Mouse (Mus musculus) left cerebral cortex, postnatal 14 days (tissue): ENCODE measurements around the gene Kcnma1. TPM values are rescaled to one million over a fixed set of nuclear protein-coding genes. Genes with fewer than 3 reads are reported as not detected.

Experiments used
- DNase-seq, 2 experiments: peaks; one replicate each; pipeline ENCODE4 v3.0.0; 2021 to 2022; ENCODE audit warnings: low spot score in 2 of 2, mixed read lengths in 1 of 2
- intact Hi-C: fragments of 180-260 bp; cut with DNase I; formaldehyde crosslinking; loops from one replicate; pipeline ENCODE4 v1.15.1; 2025
- total RNA-seq, 2 experiments: library from RNA; stranded (reverse); gene quantifications; 2 replicates each; pipeline ENCODE4 v1.2.3; 2021

Kcnma1 gene
- total RNA-seq, 2 experiments from 2014 or later: 164 to 187 TPM

DNA sequence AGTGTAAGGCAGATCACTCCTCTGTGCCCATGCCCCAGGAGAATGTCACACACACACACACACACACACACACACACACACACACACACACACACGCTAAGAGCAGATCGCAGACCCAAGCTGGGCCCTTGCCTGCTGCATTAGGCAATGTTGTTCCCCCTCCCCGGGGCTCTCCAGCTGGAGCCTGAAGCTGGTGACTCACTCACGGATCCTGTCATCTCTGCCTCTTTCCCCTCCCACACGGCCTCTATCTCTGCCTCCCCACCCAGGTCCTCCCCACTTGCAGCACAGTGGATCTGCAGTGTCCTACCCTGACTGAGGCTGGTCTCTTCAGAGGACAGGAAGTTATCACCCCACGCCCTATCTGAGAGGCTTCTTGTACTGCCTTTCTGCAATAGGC, 128.8 kb downstream of the Kcnma1 start:
- DNase-seq: peak; percentile 76 to 91
- intact Hi-C loops: no loop called here

DNA sequence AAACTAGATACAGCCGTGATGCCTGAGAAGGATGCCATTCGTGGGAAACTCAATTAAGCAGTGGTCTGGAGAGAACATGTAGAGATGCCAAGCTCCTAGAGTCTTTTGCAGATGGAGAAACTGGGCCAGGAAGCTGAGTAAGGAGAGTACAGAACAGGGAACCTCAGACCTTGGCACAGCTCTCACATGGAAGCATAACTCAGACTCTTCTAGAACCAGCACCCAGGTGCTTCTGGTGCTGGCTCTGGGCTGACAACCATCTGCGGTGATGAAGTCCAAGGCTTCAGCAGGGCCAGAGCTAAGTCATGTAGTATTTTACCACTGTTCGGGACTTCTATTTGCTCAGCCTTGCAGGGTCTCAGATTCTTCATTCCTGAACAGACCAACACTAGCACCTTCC, 129.2 kb downstream of the Kcnma1 start:
- intact Hi-C loops: no loop called here
- no peak for DNase-seq

DNA sequence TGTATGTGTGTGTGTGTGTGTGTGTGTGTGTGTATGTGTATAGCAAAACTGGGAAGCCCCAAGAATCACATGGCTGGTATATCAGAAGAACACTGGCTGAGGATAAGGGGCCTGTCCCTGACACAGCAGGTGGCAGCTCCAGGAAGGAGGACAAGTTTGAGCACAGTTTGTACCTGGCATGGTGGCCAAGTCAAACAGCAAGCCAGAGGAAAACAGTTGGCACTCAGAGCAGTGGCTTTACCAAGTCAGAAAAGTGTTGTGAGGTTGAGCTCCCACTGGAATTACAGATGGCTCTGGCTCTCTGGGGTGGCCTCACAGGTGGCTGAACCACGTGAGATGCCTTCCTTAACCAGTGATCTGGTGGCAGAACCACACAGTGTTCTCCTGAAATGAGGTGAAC, 132.3 kb downstream of the Kcnma1 start:
- intact Hi-C loops: no loop called here
- DNase-seq: no peak

DNA sequence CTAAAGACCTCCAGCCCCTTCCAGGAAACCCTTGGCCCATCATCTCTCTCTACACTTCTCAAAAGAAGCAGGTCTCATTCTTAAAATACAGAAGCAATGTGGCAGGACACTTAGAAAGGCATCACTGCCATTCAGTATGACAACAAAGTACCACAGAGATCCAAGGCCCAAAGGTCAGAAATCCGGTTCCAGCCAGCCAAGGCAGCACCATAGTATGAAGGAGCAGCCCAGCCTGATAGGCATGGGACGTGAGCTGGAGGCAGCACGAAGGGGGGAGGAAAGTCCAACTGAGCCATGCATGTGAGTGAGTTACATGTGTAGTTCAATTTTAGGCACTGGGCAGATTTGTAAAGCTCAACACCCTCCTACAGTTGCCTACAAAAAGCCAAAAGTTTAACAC, 135.0 kb downstream of the Kcnma1 start:
- intact Hi-C loops: no loop called here
- no peak for DNase-seq

DNA sequence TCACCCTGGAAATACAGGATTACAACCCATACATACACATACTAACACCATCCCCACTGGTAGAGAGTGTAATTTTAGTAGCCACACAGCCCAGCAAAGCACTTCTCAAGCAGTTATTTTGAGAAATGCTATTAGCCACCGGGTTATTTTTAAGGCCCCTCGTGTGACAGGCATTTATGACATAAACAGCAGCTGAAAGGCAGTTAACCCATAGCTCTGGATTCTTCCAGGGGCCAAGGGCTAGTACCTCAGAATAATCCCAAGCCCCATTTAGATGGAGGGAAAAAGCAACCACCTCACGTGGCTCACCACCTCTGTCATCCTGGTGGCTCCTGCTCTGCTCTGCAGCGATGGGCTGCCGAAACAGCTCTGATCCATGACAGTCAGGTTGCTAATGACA, 136.7 kb downstream of the Kcnma1 start:
- DNase-seq: no peak
- intact Hi-C loops: no loop called here

DNA sequence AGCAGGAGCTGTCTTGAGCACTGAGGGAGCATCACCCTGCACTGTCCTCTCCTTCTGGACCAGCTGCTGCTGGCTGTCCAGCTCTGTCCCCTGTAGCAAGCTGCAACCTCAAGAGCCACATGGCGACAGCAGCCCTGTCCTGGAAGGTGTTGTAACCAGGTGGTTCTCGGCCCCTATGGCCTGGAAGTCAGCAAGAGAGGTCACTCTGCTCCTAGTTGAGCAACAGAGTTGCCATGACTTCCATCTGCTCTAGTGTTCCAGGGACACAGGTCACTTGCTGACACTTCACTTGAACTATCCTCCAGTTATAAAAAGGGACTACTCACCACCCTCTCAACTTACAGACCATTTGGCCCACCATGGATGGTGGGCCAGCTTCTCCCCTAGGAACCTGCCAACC, 139.7 kb downstream of the Kcnma1 start:
- DNase-seq: no peak
- intact Hi-C loops: no loop called here

DNA sequence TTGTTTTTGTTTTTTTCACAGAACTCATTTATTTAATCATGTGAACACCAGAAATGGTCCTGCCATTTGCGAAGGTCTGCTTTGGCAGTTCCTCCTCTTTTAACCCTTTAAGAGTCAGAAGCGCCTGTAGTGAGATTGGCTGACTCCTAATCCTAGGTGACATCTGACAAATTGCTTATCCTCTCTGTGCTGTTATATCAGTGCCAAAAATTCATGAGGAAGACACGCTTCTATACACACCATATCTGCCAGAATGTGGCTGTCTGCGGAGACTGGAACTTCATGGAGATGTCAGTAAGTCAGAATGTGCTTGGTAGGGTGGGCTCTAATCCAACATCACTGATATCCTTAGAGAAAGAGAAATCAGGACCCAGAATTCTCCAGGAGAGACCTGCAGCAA, 157.3 kb downstream of the Kcnma1 start:
- intact Hi-C loops: no loop called here
- no peak for DNase-seq

DNA sequence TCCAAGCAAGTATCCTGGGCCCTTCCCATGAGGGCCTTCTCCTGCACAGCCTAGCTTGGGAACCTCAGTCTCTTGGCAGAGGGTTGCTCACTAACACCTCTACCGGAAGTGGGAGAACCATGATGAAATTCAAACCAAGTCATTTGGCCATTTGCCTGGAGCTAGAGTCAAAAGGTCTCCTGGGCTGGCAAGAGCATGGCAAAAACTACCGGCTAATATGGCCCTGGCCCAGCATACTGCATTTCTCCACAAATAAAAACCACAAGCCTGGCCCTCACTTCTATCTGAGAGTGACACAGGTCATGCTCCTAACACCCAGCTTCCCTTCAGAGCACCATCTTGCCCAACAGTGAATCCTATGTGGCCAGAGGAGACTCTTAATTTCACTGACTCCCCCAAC, 159.3 kb downstream of the Kcnma1 start:
- intact Hi-C loops: no loop called here
- DNase-seq: no peak

DNA sequence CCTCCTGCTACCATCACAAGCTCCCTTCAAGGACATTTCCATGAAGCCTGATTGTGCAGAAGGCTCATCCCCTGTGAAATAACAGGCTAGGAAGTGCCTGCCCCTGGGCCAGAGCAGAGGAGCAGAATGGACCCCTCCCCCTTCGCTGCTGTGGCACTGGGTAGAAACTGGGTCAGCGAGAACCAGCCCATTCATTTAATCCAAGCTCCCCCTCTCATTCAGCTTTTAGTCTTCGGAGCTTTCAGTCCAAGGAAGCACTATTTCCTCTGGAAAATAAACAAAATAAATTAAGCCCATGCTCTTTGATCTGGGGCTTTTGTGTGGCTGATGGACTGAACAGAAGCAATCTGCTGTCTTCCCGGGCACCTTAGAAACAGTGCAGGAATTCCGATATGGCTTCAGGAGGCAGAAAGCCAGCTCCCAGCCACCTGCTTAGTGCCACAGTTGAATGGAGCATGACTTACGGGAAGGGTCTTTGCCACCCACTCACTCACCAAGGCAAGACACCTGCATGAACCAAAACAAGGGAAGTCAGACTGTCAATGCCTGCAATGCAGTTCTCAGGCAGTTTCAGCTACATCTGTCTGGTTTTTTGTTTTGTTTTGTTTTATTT, 165.7 kb downstream of the Kcnma1 start:
- intact Hi-C loops: no loop called here
- DNase-seq: peak; percentile 43 to 50

DNA sequence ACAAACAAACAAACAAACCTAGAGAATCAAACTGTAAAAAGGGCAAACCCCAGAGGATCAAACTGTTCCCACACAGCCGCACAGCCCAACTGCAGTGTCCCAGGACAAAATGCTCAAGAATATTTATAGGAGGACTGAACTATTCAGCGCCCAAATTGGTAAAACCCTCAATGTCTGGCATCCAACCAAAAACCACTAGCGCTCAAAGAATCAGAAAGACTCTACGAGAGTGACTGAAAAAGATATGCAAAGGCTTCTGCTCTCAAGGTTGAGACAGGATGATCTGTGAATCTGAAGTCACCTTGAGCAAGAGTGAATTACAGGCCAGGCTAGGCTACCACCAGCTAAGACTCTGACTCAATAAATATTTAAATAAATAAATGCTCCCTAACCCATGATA, 167.6 kb downstream of the Kcnma1 start:
- intact Hi-C loops: no loop called here

DNA sequence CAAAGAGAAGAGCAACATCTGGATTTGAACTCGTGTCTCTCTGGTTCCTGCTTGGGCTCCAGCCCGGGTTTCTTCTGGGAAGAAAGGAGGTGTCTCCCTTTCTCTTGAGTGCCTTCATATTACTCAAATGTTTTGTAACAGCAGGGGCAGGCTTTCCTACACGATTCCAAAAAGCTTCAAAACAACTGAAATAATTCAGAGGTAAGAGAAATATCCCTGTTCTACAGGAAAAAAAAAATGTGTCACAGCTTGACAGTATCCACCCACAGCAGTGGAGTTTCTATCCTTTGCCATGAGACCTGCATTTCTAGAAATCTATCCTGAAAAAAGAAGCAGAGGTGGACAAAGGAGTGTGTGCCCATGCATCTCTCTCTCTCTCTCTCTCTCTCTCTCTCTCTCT, 172.3 kb downstream of the Kcnma1 start:
- intact Hi-C loops: loop anchor here (5.0 kb wide), 1 partner anchor 50 kb away; no protein-coding TSS in a partner anchor
- peak in 1 of 2 experiments; percentile 41 for DNase-seq

More for the DNA sequence above, 167.6 kb downstream of the Kcnma1 start:
- no peak for DNase-seq

DNA sequence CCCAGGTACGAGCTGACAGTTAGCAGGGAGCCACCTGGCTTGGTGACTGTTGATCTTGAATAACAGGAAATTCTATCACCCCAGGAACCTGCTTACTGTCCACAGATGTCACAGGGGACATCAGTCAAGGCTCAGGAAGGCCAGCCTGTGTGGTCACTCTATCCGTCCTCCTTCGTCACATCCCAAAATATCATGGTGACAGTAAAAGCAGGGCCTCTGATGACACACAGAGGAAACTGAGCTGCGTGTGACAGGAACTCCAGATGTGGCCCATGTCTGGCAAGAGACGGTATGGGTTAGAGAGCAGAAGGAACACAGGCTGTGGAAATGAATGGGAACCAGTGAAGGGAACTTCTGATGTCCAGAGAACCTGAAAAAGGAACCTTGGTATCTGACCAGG, 174.7 kb downstream of the Kcnma1 start:
- intact Hi-C loops: loop anchor here (5.0 kb wide), 1 partner anchor 47 kb away; no protein-coding TSS in a partner anchor
- no peak for DNase-seq

DNA sequence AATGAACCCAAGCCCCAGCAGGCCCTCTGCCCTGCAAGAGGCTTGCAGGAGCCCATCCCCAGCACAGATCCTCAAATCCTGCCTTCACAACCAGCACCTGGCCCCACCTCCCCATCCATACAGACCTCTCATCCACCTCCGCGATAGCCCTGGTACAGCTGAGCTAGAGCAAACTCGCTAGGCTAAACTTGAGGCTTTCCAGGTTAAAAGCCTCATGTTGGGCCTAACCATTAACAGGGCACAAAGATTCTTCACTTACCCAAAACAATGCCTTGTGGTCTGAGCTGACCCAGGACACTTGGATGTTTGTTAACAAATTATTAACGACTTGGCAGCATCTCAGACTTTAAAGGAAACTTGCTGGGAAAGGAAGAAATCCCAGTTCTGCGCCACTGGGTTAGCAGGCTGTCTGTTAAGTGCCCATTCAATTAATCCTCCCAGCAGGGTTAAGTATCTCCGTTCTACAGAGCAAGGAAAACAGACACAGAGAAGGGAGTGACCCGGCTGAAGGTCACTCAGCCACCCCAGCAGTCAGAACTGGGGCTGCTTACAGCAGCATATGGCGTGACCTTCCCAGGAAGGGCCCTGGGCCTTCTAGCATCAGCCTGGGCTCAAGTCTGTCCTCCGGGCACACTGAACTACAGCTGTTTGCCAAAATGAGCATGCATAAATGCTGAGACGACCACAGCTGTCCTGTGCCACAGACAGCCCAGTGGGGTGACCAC, 178.7 kb downstream of the Kcnma1 start:
- intact Hi-C loops: no loop called here
- no peak for DNase-seq

DNA sequence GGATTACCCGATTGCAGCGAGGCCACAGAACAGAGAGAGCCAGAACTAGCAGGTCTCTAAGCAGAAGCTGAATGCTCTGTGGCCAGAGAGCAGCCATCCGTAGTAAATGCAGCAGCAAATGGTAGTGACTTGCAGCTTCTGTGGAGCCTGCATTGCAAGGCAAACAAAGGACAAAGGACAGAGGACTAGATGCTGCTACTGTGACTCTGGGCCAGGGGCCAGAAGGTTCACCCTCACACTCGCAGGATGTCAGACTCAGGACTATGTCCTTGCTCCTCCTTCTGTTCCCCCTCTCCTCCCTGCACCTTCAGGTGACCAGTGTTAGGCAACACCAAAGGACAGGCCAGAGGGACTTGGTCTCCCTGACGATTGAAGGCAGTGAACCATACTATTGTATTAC, 183.0 kb downstream of the Kcnma1 start:
- intact Hi-C loops: no loop called here
- no peak for DNase-seq

DNA sequence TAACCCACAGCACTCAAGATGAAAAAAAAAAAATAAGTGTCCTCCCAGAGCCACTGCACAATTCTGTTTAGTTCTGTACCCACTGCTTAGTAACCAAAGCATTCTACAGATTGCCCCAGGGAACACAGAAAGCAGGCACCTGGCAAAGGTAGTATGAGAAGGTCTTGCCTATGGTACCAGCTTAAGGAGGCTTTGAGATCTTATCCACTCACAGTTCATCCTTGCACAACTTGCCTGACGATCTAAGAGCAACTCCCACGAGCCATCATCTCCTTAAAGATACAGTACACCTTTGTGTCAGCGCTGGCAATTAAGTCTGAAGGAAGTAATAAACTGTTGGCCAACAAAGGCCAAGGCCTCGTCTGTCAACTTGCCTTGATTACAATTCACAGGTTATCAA, 184.0 kb downstream of the Kcnma1 start:
- DNase-seq: no peak
- intact Hi-C loops: no loop called here

DNA sequence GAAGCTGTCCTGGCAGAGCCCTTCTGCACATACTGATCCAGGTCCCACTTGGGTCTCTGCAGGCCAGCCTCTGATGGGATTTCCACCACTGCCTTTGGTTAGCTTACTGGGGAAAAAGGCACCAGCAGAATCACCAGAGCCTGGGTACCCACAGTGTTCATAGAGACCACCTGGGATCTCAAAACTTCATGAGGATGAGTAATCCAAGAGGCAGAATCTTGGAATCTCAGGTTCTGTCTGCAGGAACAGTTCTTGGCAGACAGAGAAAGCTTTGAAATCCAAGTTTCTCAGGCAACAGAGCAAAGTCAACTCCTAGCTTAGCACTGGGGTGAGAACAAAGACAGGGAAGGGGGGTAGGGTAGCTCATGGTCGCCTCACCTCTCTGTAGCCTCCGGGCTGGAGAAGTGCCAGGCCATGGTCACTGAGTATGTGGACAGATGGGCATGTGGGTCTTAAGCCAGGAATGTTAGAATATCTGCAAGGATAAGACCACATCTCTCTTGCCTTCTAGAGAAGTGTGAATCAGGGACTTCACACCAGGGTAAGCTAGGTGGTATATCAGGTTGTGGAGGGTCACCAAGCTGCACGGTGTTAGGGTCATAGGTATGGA, 185.5 kb downstream of the Kcnma1 start:
- peak; percentile 17 to 52 for DNase-seq

DNA sequence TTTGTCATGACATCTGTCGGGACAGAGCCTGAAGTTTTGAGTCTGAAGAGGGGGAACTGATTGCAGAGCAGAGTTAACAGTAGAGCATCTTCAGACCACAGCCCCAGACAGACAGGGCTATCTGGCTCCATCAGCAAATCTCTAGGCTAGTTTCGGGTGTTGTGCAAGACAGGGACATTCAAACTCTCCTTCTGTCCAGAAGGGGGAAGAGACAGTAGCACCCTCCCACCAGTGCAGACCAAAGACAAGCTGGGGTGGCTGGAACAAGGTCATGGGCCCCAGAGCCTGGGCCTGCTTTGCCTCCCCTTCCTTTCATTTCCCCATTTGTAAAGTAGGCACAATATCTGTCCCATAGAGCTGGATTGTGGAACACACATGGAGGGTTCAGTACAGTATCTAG, 189.4 kb downstream of the Kcnma1 start:
- intact Hi-C loops: no loop called here
- no peak for DNase-seq

More for the DNA sequence above, 185.5 kb downstream of the Kcnma1 start:
- intact Hi-C loops: no loop called here

DNA sequence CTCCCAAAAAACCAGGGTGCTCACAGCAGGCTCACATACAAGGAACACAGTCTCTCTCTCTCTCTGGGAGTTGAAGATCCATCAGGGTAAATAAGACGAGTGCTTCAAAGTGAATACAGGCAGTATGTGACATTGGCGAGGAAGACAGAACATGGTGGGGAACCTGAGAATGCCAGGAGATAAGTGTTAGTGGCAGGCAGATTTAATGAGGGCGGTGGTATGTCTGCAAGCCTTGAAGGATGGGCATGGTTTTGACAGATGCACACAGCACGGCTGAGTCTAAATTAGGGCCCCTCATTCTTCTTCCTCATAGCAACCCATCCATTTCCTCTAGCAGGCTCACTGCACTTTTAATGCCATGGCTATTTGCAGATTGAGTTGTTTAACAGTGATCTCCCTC, 190.0 kb downstream of the Kcnma1 start:
- peak in 1 of 2 experiments; percentile 48 for DNase-seq
- intact Hi-C loops: no loop called here

DNA sequence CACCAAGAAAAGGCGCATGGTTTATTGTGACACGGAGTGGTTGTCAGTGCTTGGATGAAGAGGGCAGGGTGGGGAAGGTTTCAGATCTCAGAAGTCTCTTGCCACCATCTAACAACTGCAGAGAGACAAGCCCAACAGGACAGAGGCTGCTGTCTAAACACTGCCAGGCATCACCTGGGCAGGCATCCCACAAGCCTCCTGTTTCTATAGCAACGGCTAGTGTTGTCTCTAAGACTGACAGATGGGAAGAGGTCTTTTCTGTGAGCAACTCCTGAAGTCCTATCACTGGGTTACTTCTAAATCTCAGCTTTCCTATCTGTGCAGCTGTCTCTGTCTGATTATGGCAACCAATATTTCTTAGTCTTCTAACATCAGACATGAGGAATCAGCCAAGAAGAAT, 196.7 kb downstream of the Kcnma1 start:
- intact Hi-C loops: no loop called here
- DNase-seq: no peak

DNA sequence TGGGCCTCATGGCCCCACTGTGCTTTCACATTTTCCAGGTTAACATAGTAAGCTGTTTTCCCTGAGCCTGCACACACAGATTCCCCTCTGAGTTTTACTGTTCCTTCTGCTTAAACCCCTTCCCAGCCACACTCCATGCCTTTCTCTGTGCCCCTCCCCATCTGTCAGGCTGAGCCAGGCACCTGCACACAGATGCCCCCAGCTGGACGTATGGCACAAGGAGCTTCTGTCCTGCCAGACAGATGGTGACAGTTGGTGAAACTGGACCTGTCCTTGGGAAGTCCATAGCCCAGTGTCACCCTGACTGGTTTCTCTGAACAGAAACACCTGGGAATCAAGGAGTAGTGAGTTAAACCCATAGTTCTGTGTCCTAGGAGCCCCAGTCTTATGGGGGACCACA, 204.2 kb downstream of the Kcnma1 start:
- no peak for DNase-seq
- intact Hi-C loops: no loop called here

DNA sequence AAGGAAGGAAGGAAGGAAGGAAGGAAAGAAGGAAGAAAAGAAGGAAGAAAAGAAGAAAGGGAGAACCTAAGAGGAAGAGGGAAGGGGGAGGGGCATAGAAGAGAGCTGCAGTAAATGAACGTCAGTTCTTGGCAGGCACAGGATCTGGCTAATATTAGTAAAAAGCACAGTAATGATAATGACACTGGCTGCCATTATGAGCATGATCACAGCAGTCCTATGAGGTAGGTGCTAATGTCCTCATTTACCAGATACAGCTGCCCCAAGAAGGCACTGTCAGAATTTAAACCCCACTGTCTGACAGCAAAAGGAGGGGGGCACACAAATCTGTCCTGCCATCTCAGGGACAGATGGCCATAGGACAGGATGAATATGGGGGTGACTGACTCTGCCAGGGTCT, 205.2 kb downstream of the Kcnma1 start:
- intact Hi-C loops: no loop called here
- no peak for DNase-seq
